In the genomic region with DNA sequence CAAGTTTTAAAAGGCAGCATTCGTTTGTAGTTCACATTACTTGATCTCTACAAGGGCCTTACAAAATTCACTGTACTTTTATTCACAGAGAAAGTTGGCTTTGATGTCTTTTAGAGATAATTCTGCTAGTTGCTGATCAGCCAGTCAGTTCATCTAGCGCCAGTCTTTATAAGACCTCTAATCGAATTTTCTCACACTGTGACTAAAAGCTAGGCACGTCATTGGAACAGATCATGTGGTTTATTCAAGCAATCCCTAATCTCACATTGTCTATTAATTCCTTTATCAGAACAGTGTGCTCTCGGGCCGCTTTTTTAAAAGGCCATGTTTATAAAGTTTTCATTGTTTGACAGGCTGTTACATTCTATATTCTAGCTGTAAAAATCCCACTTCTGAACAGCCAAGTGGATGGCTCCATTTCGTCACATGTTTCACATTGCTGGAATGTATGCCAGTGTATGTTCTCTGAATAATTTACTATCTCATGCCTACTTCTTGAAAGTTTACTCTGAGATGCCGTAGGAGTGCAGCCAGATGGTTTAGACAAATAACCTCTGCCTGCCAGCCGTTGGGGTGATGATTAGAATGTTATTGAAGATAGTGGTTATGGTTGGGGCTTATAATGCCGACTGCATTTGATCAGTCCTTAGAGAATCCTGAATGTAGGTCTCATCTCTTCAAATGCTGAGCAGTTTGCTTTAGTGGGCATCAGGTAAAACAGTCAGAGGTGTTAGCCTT, we compare ENCODE assay signal across 25 mouse cellular contexts. TPM values are rescaled to one million over a fixed set of nuclear protein-coding genes. Genes with fewer than 3 reads are reported as not detected.
DNase-seq lines count a peak whose midpoint lies in the region; ATAC-seq lines count a peak whose summit lies in the region.
"Had no signal": no experiment of that assay in that cellular context is flagged by ENCODE, and none has a peak within 500 bp of the region (broad histone marks: within the 10 kb centered on the region; RNA-seq: fewer than 3 reads in every experiment).

No protein-coding gene starts in this region.

- WGBS in forebrain, embryonic 16.5 days: 73% methylated on average over 10 of the region's 10 CpGs
- 71% methylated on average over 10 of the region's 10 CpGs for WGBS in forebrain, embryonic 15.5 days
- WGBS in liver, embryonic 12.5 days (ENCODE audit: insufficient replicate concordance): 43% methylated on average over 10 of the region's 10 CpGs
- 89% methylated on average over 10 of the region's 10 CpGs for WGBS in hindbrain, embryonic 10.5 days

- no peak overlapping the region for H3K9ac ChIP-seq in forebrain, embryonic 16.5 days (replicated peaks; ENCODE audit: low read depth, low read length)
- H3K9ac ChIP-seq in forebrain, embryonic 15.5 days (replicated peaks): no peak overlapping the region
- H3K9ac ChIP-seq in liver, embryonic 12.5 days: no peak overlapping the region
- H3K9ac ChIP-seq: forebrain, embryonic 12.5 days; heart, embryonic 15.5 days; hindbrain, embryonic 14.5 days; limb, embryonic 15.5 days; midbrain, embryonic 12.5 days had no signal

- peaks cover 13% of the 10 kb centered on the region for H3K36me3 ChIP-seq in forebrain, embryonic 16.5 days (ENCODE audit: control insufficient read depth, insufficient read depth)
- peaks cover 39% of the 10 kb centered on the region for H3K36me3 ChIP-seq in forebrain, embryonic 15.5 days
- no peaks in the 10 kb centered on the region for H3K36me3 ChIP-seq in liver, embryonic 12.5 days
- peaks cover 49% of the 10 kb centered on the region for H3K36me3 ChIP-seq in hindbrain, embryonic 10.5 days
- H3K36me3 ChIP-seq: heart, embryonic 15.5 days had no signal

- no peak for ATAC-seq in forebrain, embryonic 16.5 days
- ATAC-seq in forebrain, embryonic 15.5 days (replicated peaks): no peak
- peak; percentile 87 for ATAC-seq in liver, embryonic 12.5 days
- peak; percentile 67 for ATAC-seq in megakaryocyte progenitor cell, adult 5-6 weeks (replicated peaks; ENCODE audit: poor library complexity)
- ATAC-seq: inflammation-experienced regulatory T-cells, adult 6 months; lung, postnatal 0 days had no signal

- H3K27ac ChIP-seq in forebrain, embryonic 16.5 days (ENCODE audit: low read length): 0 out of 2 replicates have a peak overlapping the region, but pooled peaks have one; percentile 6
- no peak overlapping the region for H3K27ac ChIP-seq in forebrain, embryonic 15.5 days (replicated peaks)
- H3K27ac ChIP-seq in liver, embryonic 12.5 days: peak overlapping the region; percentile 79
- no peak overlapping the region for H3K27ac ChIP-seq in hindbrain, embryonic 10.5 days
- H3K27ac ChIP-seq: forebrain, embryonic 12.5 days; gastrocnemius, adult 2 months; heart, embryonic 15.5 days; hindbrain, embryonic 14.5 days; kidney, postnatal 0 days; limb, embryonic 15.5 days; midbrain, embryonic 12.5 days had no signal

- H3K9me3 ChIP-seq in forebrain, embryonic 16.5 days (ENCODE audit: control insufficient read depth, low read length): no peaks in the 10 kb centered on the region
- H3K9me3 ChIP-seq in forebrain, embryonic 15.5 days: no peaks in the 10 kb centered on the region
- H3K9me3 ChIP-seq in liver, embryonic 12.5 days (replicated peaks): no peaks in the 10 kb centered on the region
- H3K9me3 ChIP-seq in hindbrain, embryonic 10.5 days: no peaks in the 10 kb centered on the region
- H3K9me3 ChIP-seq: forebrain, embryonic 12.5 days; heart, embryonic 15.5 days; limb, embryonic 15.5 days; midbrain, embryonic 12.5 days had no signal

- peak; percentile 74 for DNase-seq in c-Kit-positive CD71-positive TER-119-positive erythroid progenitor cells, embryonic 14.5 days (ENCODE audit: low spot score)
- no peak for DNase-seq in adrenal gland, adult 18-20 months (ENCODE audit: low spot score in 2 of 2)
- no peak for DNase-seq in embryo, embryonic 10.5 days (ENCODE audit: low spot score)
- no peak for DNase-seq in hindbrain, embryonic 10.5 days (ENCODE audit: low spot score)
- DNase-seq: cerebellum, adult 9-10 months; gastrocnemius, adult 2 months; heart, postnatal 36 days; kidney, adult 18-20 months; left cerebral cortex, postnatal 4 days; right cerebral cortex, postnatal 14 days; thymus, adult 2 months had no signal

- peaks cover 7% of the 10 kb centered on the region; the same call in 1 of the 2 replicates for H3K4me1 ChIP-seq in forebrain, embryonic 16.5 days (replicated peaks; ENCODE audit: control insufficient read depth, insufficient read depth, low read length)
- no peaks in the 10 kb centered on the region for H3K4me1 ChIP-seq in forebrain, embryonic 15.5 days
- H3K4me1 ChIP-seq in liver, embryonic 12.5 days: peaks cover 47% of the 10 kb centered on the region
- 0 out of 2 replicates have a peak, but pooled peaks cover 9% of the 10 kb centered on the region for H3K4me1 ChIP-seq in hindbrain, embryonic 10.5 days (replicated peaks)
- H3K4me1 ChIP-seq: limb, embryonic 15.5 days had no signal

- H3K4me2 ChIP-seq in forebrain, embryonic 16.5 days (ENCODE audit: low read length): no peak overlapping the region
- H3K4me2 ChIP-seq in forebrain, embryonic 15.5 days (replicated peaks): no peak overlapping the region
- peak overlapping the region; percentile 32 for H3K4me2 ChIP-seq in liver, embryonic 12.5 days
- H3K4me2 ChIP-seq: forebrain, embryonic 12.5 days; heart, embryonic 15.5 days; hindbrain, embryonic 14.5 days; limb, embryonic 15.5 days; midbrain, embryonic 12.5 days had no signal

- no peak overlapping the region for H3K4me3 ChIP-seq in forebrain, embryonic 16.5 days (replicated peaks; ENCODE audit: low read length)
- no peak overlapping the region for H3K4me3 ChIP-seq in forebrain, embryonic 15.5 days
- H3K4me3 ChIP-seq in liver, embryonic 12.5 days: no peak overlapping the region
- H3K4me3 ChIP-seq in hindbrain, embryonic 10.5 days: no peak overlapping the region
- H3K4me3 ChIP-seq: forebrain, embryonic 12.5 days; gastrocnemius, adult 2 months; heart, embryonic 15.5 days; limb, embryonic 15.5 days; midbrain, embryonic 12.5 days had no signal

- no peaks in the 10 kb centered on the region for H3K27me3 ChIP-seq in forebrain, embryonic 16.5 days (replicated peaks; ENCODE audit: control insufficient read depth, insufficient read depth, low read length)
- no peaks in the 10 kb centered on the region for H3K27me3 ChIP-seq in forebrain, embryonic 15.5 days
- no peaks in the 10 kb centered on the region for H3K27me3 ChIP-seq in liver, embryonic 12.5 days (replicated peaks)
- no peaks in the 10 kb centered on the region for H3K27me3 ChIP-seq in hindbrain, embryonic 10.5 days (ENCODE audit: insufficient read depth, poor library complexity, severe bottlenecking)
- H3K27me3 ChIP-seq: forebrain, embryonic 12.5 days; heart, embryonic 15.5 days; limb, embryonic 15.5 days; midbrain, embryonic 12.5 days had no signal

RNA-seq across cellular contexts. Expression of gene Lypd6b, which starts 14.1 kb away (rescaled TPM):
- polyA plus RNA-seq in forebrain, embryonic 16.5 days (2015; fragmentation: Nextera tagmentation; extraction: Ambion mirVana): 8.7 and 12.4 TPM in 2 replicates
- polyA plus RNA-seq in forebrain, embryonic 15.5 days (2015; fragmentation: Nextera tagmentation; extraction: Ambion mirVana): 10.7 and 11.3 TPM in 2 replicates
- polyA plus RNA-seq in liver, embryonic 12.5 days (2016; fragmentation: Nextera tagmentation; extraction: Ambion mirVana): 0.12 TPM in 1 of 2 replicates, not detected in the other
- 0.27 TPM in 1 of 2 replicates, not detected in the other for total RNA-seq in megakaryocyte progenitor cell, adult 5-6 weeks (2015)
- total RNA-seq in megakaryocyte progenitor cell, adult 5-6 weeks (2017): 0.12 TPM in 1 of 2 replicates, not detected in the other
- under 1 TPM; 0.50 to 0.54 TPM for total RNA-seq in adrenal gland, adult 18-20 months (2021)
- polyA plus RNA-seq in hindbrain, embryonic 10.5 days (2016; fragmentation: Nextera tagmentation; extraction: Ambion mirVana): 1.6 and 1.8 TPM in 2 replicates
- total RNA-seq: gastrocnemius, adult 2 months; gastrocnemius, postnatal 4 days; heart, postnatal 36 days; monocyte, adult 5-6 weeks had no signal

Comparison
In these comparisons a context has a peak if more than half of its experiments do, and no peak if none do; other contexts are left out.
1. H3K27ac ChIP-seq: peak in forebrain, embryonic 16.5 days (single experiment) and liver, embryonic 12.5 days (single experiment); none in forebrain, embryonic 15.5 days (single experiment) and hindbrain, embryonic 10.5 days (single experiment).
2. ATAC-seq: peak in liver, embryonic 12.5 days (single experiment) and megakaryocyte progenitor cell, adult 5-6 weeks (single experiment); none in forebrain, embryonic 16.5 days (single experiment) and forebrain, embryonic 15.5 days (single experiment).